Mouse (Mus musculus): ENCODE measurements around the gene Hspa4.
"Not testable (repeated sequence)": the region's sequence is repeated elsewhere in the genome, so short reads cannot be mapped to it uniquely, and the experiment has no call there.

Hspa4 gene

GRCm38 (mm10) chr11:53300330-53301166 is at the start of gene Hspa4:
Gene Hspa4, minus strand, starts transcription at chr11:53300457.
- Histone ChIP-seq H3K4me3 (replicated peaks; ENCODE audit: low read length) (peak within 1 kb of the TSS; percentile 99), H3K4me1 (replicated peaks; ENCODE audit: low read depth, low read length) (peaks cover 63% of the 10 kb centered on the region), H3K27me3 (ENCODE audit: insufficient read depth, low read length) (no peaks in the 10 kb centered on the region), H3K9me3 (ENCODE audit: low read length) (no peaks in the 10 kb centered on the region), H3K36me3 (ENCODE audit: insufficient read depth, low read length) (peaks cover 34% of the 10 kb centered on the region)
- TF ChIP-seq POU5F1 (IDR thresholded peaks at IDR 0.05; ENCODE audit: borderline replicate concordance, low read length): no peak
- no peak for TF ChIP-seq CTCF (conservative IDR thresholded peaks at IDR 0.05; ENCODE audit: low read length)
- TF ChIP-seq NANOG (IDR thresholded peaks at IDR 0.05; ENCODE audit: borderline replicate concordance, low read length): no peak

- H3K27me3 ChIP-seq (ENCODE audit: insufficient read depth, low read length): peaks cover 10% of the 10 kb centered on the region; the same call in 1 of the 2 replicates
- TF ChIP-seq POU5F1 (IDR thresholded peaks at IDR 0.05; ENCODE audit: borderline replicate concordance, low read length): no peak
- no peak for TF ChIP-seq CTCF (conservative IDR thresholded peaks at IDR 0.05; ENCODE audit: low read length)
- TF ChIP-seq NANOG (IDR thresholded peaks at IDR 0.05; ENCODE audit: borderline replicate concordance, low read length): no peak
- no peaks in the 10 kb centered on the region for H3K9me3 ChIP-seq (ENCODE audit: low read length)
- H3K4me1 ChIP-seq (replicated peaks; ENCODE audit: low read depth, low read length): peaks cover 41% of the 10 kb centered on the region
- H3K36me3 ChIP-seq (ENCODE audit: insufficient read depth, low read length): no peaks in the 10 kb centered on the region
- H3K4me3 ChIP-seq (replicated peaks; ENCODE audit: low read length): no peak overlapping the region
These were observed 45.5 kb upstream of the Hspa4 start for GRCm38 (mm10) chr11:53345738-53346137.

DNA sequence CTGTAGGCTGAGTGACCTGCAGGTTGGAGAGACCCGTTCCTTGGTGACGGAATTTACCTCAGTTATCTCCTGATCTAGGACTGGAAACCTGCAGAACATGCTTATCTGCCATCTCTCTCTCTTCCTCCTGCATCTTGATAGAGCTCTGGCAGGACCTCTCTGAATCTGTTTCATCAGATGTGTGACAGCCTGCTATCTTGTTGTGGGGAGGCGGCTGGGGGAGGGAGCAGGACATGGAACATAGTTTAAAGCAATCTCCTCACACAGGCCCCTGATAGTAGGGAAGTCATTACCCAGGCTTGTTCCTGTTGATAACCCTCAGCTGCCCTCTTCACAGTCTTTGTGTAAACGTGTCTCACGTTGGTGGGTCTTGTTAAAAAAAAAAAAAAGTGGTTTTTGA is 45.1 kb upstream of the Hspa4 start:
- no peak overlapping the region for H3K4me3 ChIP-seq (replicated peaks; ENCODE audit: low read length)
- H3K27me3 ChIP-seq (ENCODE audit: insufficient read depth, low read length): peaks cover 10% of the 10 kb centered on the region; the same call in 1 of the 2 replicates
- TF ChIP-seq CTCF (conservative IDR thresholded peaks at IDR 0.05; ENCODE audit: low read length): no peak
- TF ChIP-seq NANOG (IDR thresholded peaks at IDR 0.05; ENCODE audit: borderline replicate concordance, low read length): no peak
- no peak for TF ChIP-seq POU5F1 (IDR thresholded peaks at IDR 0.05; ENCODE audit: borderline replicate concordance, low read length)
- H3K4me1 ChIP-seq (replicated peaks; ENCODE audit: low read depth, low read length): peaks cover 41% of the 10 kb centered on the region
- H3K36me3 ChIP-seq (ENCODE audit: insufficient read depth, low read length): no peaks in the 10 kb centered on the region
- no peaks in the 10 kb centered on the region for H3K9me3 ChIP-seq (ENCODE audit: low read length)

DNA sequence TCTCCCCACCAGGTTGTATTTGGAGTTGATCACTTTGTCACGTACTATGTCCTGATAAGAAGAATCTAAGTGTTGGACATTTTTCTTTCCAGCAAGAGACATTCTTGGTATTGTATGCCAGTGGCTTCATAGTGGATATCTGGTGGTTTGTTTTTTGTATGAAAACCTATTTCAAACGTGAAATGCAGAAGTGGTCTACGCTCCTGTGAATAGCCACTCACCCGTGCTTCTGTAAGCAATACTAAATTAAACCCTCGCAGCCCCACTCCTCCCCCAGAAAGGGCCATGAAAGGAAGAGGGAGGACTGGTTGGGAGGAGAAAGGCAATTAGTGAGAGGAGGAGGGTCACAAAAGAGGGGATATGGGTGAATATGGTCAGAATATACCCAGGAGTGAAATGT is 42.5 kb upstream of the Hspa4 start:
- H3K4me3 ChIP-seq (replicated peaks; ENCODE audit: low read length): no peak overlapping the region
- no peak for TF ChIP-seq POU5F1 (IDR thresholded peaks at IDR 0.05; ENCODE audit: borderline replicate concordance, low read length)
- no peak for TF ChIP-seq CTCF (conservative IDR thresholded peaks at IDR 0.05; ENCODE audit: low read length)
- TF ChIP-seq NANOG (IDR thresholded peaks at IDR 0.05; ENCODE audit: borderline replicate concordance, low read length): no peak
- H3K9me3 ChIP-seq (ENCODE audit: low read length): no peaks in the 10 kb centered on the region
- no peaks in the 10 kb centered on the region for H3K27me3 ChIP-seq (ENCODE audit: insufficient read depth, low read length)
- peaks cover 23% of the 10 kb centered on the region for H3K4me1 ChIP-seq (replicated peaks; ENCODE audit: low read depth, low read length)
- no peaks in the 10 kb centered on the region for H3K36me3 ChIP-seq (ENCODE audit: insufficient read depth, low read length)

DNA sequence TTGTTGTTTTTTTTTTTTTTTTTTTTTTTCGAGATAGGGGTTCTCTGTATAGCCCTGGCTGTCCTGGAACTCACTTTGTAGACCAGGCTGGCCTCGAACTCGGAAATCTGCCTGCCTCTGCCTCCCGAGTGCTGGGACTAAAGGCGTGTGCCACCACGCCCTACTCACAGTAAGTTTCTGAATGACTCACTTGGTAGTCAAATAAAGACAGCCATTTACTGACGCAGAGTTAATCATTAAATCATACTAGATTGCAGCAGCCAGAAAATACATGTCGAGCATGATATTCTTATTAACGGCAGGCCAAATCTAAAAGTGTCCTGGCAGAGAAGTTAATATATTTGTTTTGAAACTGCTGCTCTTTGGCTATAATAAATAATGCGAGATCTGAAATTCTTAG is 40.8 kb upstream of the Hspa4 start:
- H3K4me3 ChIP-seq (replicated peaks; ENCODE audit: low read length); H3K9me3 ChIP-seq (ENCODE audit: low read length); H3K27me3 ChIP-seq (ENCODE audit: insufficient read depth, low read length); H3K36me3 ChIP-seq (ENCODE audit: insufficient read depth, low read length): not testable (repeated sequence)
- peaks cover 34% of the 10 kb centered on the region for H3K4me1 ChIP-seq (replicated peaks; ENCODE audit: low read depth, low read length)

- TF ChIP-seq POU5F1 (IDR thresholded peaks at IDR 0.05; ENCODE audit: borderline replicate concordance, low read length) (no peak), NANOG (IDR thresholded peaks at IDR 0.05; ENCODE audit: borderline replicate concordance, low read length) (no peak), CTCF (conservative IDR thresholded peaks at IDR 0.05; ENCODE audit: low read length) (no peak)
- Histone ChIP-seq H3K9me3 (ENCODE audit: low read length) (no peaks in the 10 kb centered on the region), H3K4me3 (replicated peaks; ENCODE audit: low read length) (no peak overlapping the region)
These were observed 37.4 kb upstream of the Hspa4 start for GRCm38 (mm10) chr11:53337684-53338083.

DNA sequence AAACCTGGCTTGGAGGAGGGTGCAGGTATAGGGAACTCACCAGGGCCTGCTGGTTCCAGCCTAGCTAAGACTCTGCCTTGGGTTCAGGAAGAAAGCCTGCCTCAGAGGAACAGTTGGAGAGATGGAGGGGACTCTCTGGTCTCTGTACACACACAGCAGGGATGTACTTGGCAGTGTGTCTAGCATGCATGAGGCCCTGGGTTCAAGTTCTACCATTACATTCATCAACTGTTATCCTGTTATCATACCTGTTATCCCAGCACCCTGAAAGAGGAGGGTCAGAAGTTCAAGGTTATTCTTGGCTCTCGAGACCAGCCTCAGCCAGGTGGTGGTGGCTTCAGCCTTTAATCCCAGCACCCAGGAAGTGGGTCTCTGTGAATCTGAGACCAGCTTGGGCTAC is 36.7 kb upstream of the Hspa4 start:
- Histone ChIP-seq H3K9me3 (ENCODE audit: low read length) (no peaks in the 10 kb centered on the region), H3K36me3 (ENCODE audit: insufficient read depth, low read length) (peaks cover 26% of the 10 kb centered on the region), H3K4me3 (replicated peaks; ENCODE audit: low read length) (no peak overlapping the region), H3K27me3 (ENCODE audit: insufficient read depth, low read length) (no peaks in the 10 kb centered on the region), H3K4me1 (replicated peaks; ENCODE audit: low read depth, low read length) (peaks cover 57% of the 10 kb centered on the region)
- TF ChIP-seq NANOG (IDR thresholded peaks at IDR 0.05; ENCODE audit: borderline replicate concordance, low read length) (no peak), CTCF (conservative IDR thresholded peaks at IDR 0.05; ENCODE audit: low read length) (no peak), POU5F1 (IDR thresholded peaks at IDR 0.05; ENCODE audit: borderline replicate concordance, low read length) (no peak)

More at GRCm38 (mm10) chr11:53337684-53338083, 37.4 kb upstream of the Hspa4 start:
- H3K4me1 ChIP-seq (replicated peaks; ENCODE audit: low read depth, low read length): peaks cover 49% of the 10 kb centered on the region
- no peaks in the 10 kb centered on the region for H3K27me3 ChIP-seq (ENCODE audit: insufficient read depth, low read length)
- peaks cover 18% of the 10 kb centered on the region for H3K36me3 ChIP-seq (ENCODE audit: insufficient read depth, low read length)

- TF ChIP-seq NANOG (IDR thresholded peaks at IDR 0.05; ENCODE audit: borderline replicate concordance, low read length): peak; percentile 42; the same call in 1 of the 2 replicates
- TF ChIP-seq CTCF (conservative IDR thresholded peaks at IDR 0.05; ENCODE audit: low read length): no peak
- Histone ChIP-seq H3K9me3 (ENCODE audit: low read length) (no peaks in the 10 kb centered on the region), H3K4me1 (replicated peaks; ENCODE audit: low read depth, low read length) (peaks cover 64% of the 10 kb centered on the region), H3K36me3 (ENCODE audit: insufficient read depth, low read length) (peaks cover 33% of the 10 kb centered on the region), H3K27me3 (ENCODE audit: insufficient read depth, low read length) (no peaks in the 10 kb centered on the region), H3K4me3 (replicated peaks; ENCODE audit: low read length) (no peak overlapping the region)
These were observed 35.9 kb upstream of the Hspa4 start for GRCm38 (mm10) chr11:53336182-53336571.

All from E14TG2a.4 (cell line).